Mouse (Mus musculus) intestine, embryonic 14.5 days (tissue): ENCODE data around the gene Grk5. TPM values are rescaled to one million over a fixed set of nuclear protein-coding genes. Genes with fewer than 3 reads are reported as not detected.

ENCODE experiments used
- ATAC-seq: fragments of 200-750 bp; cut with Nextera tagmentation; replicated peaks from 2 replicates; pipeline ENCODE4 v1.8.0; 2017; ENCODE audit warnings: low read depth, moderate number of reproducible peaks, moderate TSS enrichment, moderate library complexity; ENCODE audit not compliant: low FRiP score, low TSS enrichment
- DNase-seq: peaks from one replicate; pipeline ENCODE4 v3.0.0-alpha.2; 2018; ENCODE audit warnings: low spot score
- H3K27ac ChIP-seq: fragments of 300-500 bp; sonication (generic); 2 replicates; pipeline ENCODE4 v1.5.1; 2014; ENCODE audit warnings: low read depth, mild to moderate bottlenecking, control low read depth
- H3K27me3 ChIP-seq: fragments of 300-500 bp; sonication (generic); replicated peaks from 2 replicates; pipeline ENCODE4 v1.6.1; 2014; ENCODE audit warnings: low read length, control low read depth; ENCODE audit not compliant: control insufficient read depth, insufficient read depth
- H3K36me3 ChIP-seq: fragments of 300-500 bp; sonication (generic); 2 replicates; pipeline ENCODE4 v1.6.1; 2014; ENCODE audit warnings: low read length, control low read depth; ENCODE audit not compliant: control insufficient read depth, insufficient read depth
- H3K4me1 ChIP-seq: fragments of 300-500 bp; sonication (generic); replicated peaks from 2 replicates; pipeline ENCODE4 v1.6.1; 2014; ENCODE audit warnings: low read length, control low read depth, mixed read lengths; ENCODE audit not compliant: control insufficient read depth, insufficient read depth
- H3K4me2 ChIP-seq: fragments of 300-500 bp; sonication (generic); 2 replicates; pipeline ENCODE4 v1.6.1; 2014; ENCODE audit warnings: low read length
- H3K4me3 ChIP-seq: fragments of 300-500 bp; sonication (generic); 2 replicates; pipeline ENCODE4 v1.5.1; 2014; ENCODE audit warnings: low read depth, low read length, control low read depth, mixed read lengths
- H3K9ac ChIP-seq: fragments of 300-500 bp; sonication (generic); 2 replicates; pipeline ENCODE4 v1.6.1; 2014; ENCODE audit warnings: mild to moderate bottlenecking, low read length
- H3K9me3 ChIP-seq: fragments of 300-500 bp; sonication (generic); 2 replicates; pipeline ENCODE4 v1.6.1; 2016; ENCODE audit warnings: low read length, control low read depth; ENCODE audit not compliant: control insufficient read depth
- WGBS: fragments of 180-500 bp; shearing (Covaris S2); extraction: QIAGEN DNeasy Blood & Tissue Kit; methylation state at CpG from one replicate; pipeline ENCODE4 v1.1.7; 2014; 5-methylcytosine and 5-hydroxymethylcytosine counted together
- polyA plus RNA-seq: library from polyadenylated mRNA; unstranded; fragments of >200 nt; fragmentation: Nextera tagmentation; extraction: Ambion mirVana; gene quantifications from 2 replicates; pipeline ENCODE4 v1.2.1, GENCODE M21; 2014

Grk5 gene
- polyA plus RNA-seq, 1 experiment from 2014 or later, result 2.1 TPM

DNA sequence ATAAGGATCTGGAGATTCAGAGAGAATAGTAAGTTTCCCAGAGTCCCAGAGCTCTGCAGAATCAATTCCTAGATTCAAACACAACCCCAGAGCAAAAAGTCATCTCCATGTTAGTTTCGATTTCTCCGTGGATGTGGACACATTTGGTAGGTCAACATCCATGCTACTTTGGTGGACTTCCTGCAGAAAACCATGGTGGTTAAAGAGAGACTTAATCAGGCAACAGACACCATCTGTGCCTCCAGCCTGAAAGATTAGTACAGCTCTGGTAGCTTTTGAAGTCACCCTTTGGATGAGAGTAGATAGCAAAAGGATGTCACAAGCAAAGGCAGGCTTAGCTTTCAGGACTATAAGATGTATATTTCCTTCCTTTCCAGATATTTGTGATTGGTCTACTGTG is 111.4 kb downstream of the Grk5 start:
- Histone ChIP-seq H3K27ac (no peak overlapping the region), H3K9ac (no peak overlapping the region), H3K4me2 (no peak overlapping the region), H3K4me1 (no peaks in the 10 kb centered on the region), H3K36me3 (no peaks in the 10 kb centered on the region), H3K4me3 (no peak overlapping the region), H3K27me3 (no peaks in the 10 kb centered on the region), H3K9me3 (no peaks in the 10 kb centered on the region)
- DNase-seq (no peak), ATAC-seq (no peak)
- 89% methylated on average over 2 of the region's 2 CpGs for WGBS

DNA sequence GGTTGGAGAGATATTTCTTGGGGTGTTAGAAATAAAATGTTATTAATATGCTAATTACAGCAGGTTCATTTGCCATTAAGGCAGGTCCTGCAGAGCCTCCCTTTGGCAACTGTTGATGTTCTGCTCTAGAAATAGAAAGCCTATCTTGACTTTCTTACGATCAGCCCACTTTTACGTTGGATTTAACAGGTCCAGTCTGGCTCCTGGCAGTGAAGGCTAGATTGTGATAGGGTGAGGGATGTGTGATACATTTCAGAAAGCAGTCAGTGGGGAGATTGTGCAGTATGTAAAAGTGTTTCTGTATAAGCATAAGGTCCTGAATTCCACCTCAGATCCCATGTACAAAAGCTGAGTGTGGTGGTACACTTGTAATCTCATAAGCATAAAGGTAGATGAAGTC is 119.7 kb downstream of the Grk5 start:
- Histone ChIP-seq H3K36me3 (no peaks in the 10 kb centered on the region), H3K27me3 (no peaks in the 10 kb centered on the region), H3K9me3 (no peaks in the 10 kb centered on the region), H3K4me3 (no peak overlapping the region), H3K27ac (no peak overlapping the region), H3K4me1 (no peaks in the 10 kb centered on the region), H3K9ac (no peak overlapping the region), H3K4me2 (no peak overlapping the region)
- WGBS, result 87% methylated on average over 2 of the region's 2 CpGs
- ATAC-seq (no peak), DNase-seq (no peak)

DNA sequence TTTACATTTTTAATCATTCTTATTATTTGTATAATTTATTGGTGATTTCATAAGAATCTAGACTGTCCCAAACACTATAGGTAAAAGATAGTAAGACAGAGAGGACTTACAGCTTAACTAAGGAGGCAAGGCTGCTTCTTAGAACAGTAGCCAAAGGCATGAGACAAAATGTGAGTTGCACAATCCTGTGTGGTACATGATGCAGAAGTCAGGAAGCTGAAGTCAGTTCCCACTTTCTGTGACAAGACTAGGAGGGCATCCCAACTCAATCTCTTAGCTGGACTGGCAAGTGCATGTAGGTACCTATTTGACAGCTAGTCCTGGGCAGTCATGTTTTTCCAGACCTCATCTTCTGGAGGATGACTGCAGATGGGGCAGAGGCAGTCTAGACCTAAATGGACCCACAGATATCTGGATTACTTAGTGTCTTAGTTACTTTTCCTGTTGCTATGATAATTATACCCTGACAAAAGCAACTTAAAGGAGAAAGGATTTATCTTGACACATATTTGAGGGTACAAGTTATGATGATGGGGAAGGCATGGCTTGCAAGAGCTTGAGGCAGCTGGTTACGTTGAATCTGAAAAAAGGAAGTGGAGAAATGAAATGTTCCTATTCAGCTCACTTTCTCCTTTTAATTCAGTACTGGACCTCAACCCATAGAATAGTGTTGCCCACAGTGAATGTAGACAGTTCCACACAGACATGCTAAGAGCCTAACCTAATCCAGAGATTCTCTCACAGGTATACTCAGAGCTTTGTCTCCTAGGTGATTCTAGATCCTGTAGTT is 128.1 kb downstream of the Grk5 start:
- no peak for ATAC-seq
- no peak for DNase-seq
- Histone ChIP-seq H3K9me3 (no peaks in the 10 kb centered on the region), H3K36me3 (no peaks in the 10 kb centered on the region), H3K4me2 (no peak overlapping the region), H3K9ac (no peak overlapping the region), H3K4me1 (0 out of 2 replicates have a peak, but pooled peaks cover 7% of the 10 kb centered on the region), H3K27ac (no peak overlapping the region), H3K27me3 (no peaks in the 10 kb centered on the region), H3K4me3 (no peak overlapping the region)
- 96% methylated on average over 1 of the region's 1 CpGs for WGBS

DNA sequence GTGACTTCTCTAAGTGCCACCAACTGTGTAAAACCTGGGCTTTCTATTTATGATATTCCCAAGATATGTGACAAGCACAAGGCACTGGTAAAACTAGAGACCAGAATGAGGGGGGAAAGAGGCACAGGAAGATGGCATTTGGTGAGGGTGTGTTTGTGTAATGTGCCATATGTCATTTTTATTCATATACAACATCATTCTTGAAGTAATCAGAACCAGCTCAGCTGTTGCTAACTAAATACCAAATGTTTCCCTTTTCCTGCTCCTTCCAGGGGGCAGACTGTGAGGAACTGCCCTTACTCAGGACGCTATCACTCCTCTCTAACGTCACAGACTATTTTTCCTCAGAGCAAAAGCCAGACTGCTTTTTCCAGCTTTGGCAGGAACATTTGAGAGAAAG is 132.0 kb downstream of the Grk5 start:
- WGBS, result 46% methylated on average over 2 of the region's 2 CpGs
- no peak for ATAC-seq
- DNase-seq, result no peak
- H3K27ac ChIP-seq, result no peak overlapping the region
- 0 out of 2 replicates have a peak, but pooled peaks cover 7% of the 10 kb centered on the region for H3K4me1 ChIP-seq
- H3K9ac ChIP-seq, result no peak overlapping the region
- H3K4me2 ChIP-seq, result no peak overlapping the region
- no peak overlapping the region for H3K4me3 ChIP-seq
- H3K9me3 ChIP-seq, result no peaks in the 10 kb centered on the region
- no peaks in the 10 kb centered on the region for H3K27me3 ChIP-seq
- no peaks in the 10 kb centered on the region for H3K36me3 ChIP-seq

DNA sequence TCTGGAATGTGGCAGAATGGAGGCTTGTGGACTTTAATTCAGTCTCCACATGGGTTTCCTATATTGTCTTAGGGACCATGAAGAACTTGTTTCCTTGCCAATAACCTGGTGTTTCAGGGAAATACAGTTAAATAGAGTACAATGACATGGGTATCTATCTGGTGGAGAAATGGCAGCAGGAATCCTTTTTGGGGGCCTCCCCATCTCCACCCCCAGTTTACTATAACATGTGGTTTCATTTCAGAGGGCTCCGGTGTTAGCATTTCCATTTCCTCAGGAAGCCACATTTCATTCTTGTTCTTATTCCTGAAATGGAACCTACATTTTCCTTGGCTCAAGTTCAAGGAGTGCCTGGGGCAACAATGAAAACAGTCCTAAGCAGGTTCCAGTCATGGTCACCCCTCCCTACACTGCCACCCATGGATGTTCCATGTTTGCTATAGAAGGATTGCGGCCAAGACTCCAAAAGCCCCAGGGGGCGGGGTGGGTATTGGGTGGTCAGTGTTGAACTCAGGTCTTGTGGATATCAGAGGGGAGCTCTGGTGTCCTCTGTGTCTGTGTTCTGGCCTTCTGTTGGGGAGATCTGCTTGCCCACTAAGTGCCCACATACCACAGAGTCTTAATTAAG is 132.5 kb downstream of the Grk5 start:
- H3K9ac ChIP-seq, result no peak overlapping the region
- no peak overlapping the region for H3K27ac ChIP-seq
- H3K9me3 ChIP-seq, result no peaks in the 10 kb centered on the region
- H3K4me2 ChIP-seq, result no peak overlapping the region
- H3K36me3 ChIP-seq, result no peaks in the 10 kb centered on the region
- no peaks in the 10 kb centered on the region for H3K27me3 ChIP-seq
- H3K4me1 ChIP-seq, result 0 out of 2 replicates have a peak, but pooled peaks cover 7% of the 10 kb centered on the region
- no peak overlapping the region for H3K4me3 ChIP-seq
- DNase-seq (no peak), ATAC-seq (no peak)
- 79% methylated on average over 3 of the region's 3 CpGs for WGBS

DNA sequence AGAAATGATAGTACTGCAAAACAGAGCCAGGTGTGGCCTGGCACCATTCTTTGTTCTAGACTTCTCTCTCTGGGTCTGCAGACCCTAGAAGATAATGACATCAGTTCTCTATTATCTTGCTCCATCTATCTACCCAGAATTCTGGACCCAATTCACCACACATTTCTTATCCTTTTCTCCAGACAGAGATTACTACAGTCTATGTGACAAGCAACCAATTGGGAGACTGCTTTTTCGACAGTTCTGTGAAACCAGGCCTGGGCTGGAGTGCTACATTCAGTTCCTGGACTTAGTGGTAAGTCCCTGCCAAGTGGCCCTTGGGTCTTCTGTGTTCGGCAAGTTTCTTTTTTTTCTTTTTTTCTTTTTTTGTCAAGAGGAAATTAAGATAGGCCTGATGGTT is 142.0 kb downstream of the Grk5 start:
- DNase-seq (no peak), ATAC-seq (no peak)
- H3K27ac ChIP-seq, result no peak overlapping the region
- H3K27me3 ChIP-seq, result no peaks in the 10 kb centered on the region
- no peaks in the 10 kb centered on the region for H3K36me3 ChIP-seq
- WGBS, result 81% methylated on average over 2 of the region's 2 CpGs
- no peak overlapping the region for H3K4me2 ChIP-seq
- no peaks in the 10 kb centered on the region for H3K9me3 ChIP-seq
- no peaks in the 10 kb centered on the region for H3K4me1 ChIP-seq
- no peak overlapping the region for H3K9ac ChIP-seq
- H3K4me3 ChIP-seq, result no peak overlapping the region

DNA sequence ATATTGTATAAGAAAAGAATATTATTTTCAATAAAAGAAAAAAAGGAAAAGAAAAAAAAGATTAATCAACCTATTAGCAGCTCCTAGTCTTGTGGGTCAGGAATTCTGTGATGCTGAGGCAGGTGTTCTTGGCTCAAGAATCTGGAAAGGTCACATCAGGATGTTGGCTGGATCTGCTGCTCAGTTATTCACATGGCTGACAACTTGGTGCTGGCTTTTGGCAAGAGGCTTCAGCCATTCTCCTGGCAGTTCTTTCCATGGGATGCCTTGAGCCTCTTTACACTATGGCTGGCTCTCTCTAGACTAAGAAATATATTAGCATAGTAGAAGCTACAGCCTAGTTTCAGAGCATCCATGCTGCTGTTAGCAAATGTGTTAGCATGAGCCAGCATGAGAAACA is 149.6 kb downstream of the Grk5 start:
- no peaks in the 10 kb centered on the region for H3K27me3 ChIP-seq
- ATAC-seq (no peak), DNase-seq (no peak)

DNA sequence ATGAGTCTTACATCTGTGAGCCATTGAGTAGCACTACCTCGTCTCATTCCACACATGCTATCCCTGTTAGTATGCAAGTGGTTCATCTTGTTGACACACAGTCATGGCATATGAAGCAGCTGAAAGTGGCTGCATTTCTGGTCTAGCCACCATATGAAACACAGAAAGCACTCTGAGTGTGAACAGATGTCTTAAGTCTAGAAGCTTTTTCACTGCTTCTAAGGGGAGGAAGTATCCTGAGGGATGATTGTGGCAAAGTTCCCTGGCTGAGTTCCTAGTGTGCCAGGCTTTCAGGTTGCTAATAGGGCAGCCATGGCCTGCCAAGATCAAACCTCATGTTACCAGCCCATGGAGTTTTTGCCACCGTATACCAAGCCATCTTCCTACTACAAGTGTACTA is 159.1 kb downstream of the Grk5 start:
- WGBS, result 78% methylated on average over 2 of the region's 2 CpGs
- ATAC-seq (no peak), DNase-seq (no peak)
- Histone ChIP-seq H3K9me3 (no peaks in the 10 kb centered on the region), H3K4me1 (0 out of 2 replicates have a peak, but pooled peaks cover 4% of the 10 kb centered on the region), H3K4me2 (no peak overlapping the region), H3K27me3 (no peaks in the 10 kb centered on the region), H3K4me3 (no peak overlapping the region), H3K27ac (no peak overlapping the region), H3K36me3 (no peaks in the 10 kb centered on the region), H3K9ac (no peak overlapping the region)

More for the DNA sequence above, 149.6 kb downstream of the Grk5 start:
- no peak overlapping the region for H3K4me3 ChIP-seq
- H3K36me3 ChIP-seq, result no peaks in the 10 kb centered on the region
- H3K9ac ChIP-seq, result no peak overlapping the region
- no peak overlapping the region for H3K27ac ChIP-seq
- no peaks in the 10 kb centered on the region for H3K4me1 ChIP-seq
- H3K9me3 ChIP-seq, result no peaks in the 10 kb centered on the region
- no peak overlapping the region for H3K4me2 ChIP-seq

DNA sequence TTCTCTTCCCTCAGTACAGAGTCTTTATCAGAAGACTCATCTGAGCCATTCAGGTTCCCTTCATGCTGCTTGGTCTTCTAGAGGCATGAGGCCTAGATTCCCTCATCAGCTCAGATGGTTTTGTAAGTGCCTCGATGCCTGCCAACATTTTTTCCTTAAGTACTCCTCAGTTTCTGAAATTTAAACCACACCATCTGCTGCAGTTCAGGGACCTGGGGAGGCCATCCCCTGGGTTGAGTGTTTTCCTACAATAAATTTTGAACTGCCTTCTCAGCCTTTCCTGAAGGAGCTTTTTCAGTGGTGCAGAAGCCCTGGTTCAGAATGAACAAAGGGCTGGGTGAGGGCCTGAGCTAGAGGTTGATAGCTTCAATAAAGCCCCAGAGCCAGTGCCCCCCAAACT is 159.9 kb downstream of the Grk5 start:
- Histone ChIP-seq H3K9ac (no peak overlapping the region), H3K36me3 (no peaks in the 10 kb centered on the region), H3K27ac (no peak overlapping the region), H3K4me2 (no peak overlapping the region), H3K27me3 (no peaks in the 10 kb centered on the region), H3K4me1 (0 out of 2 replicates have a peak, but pooled peaks cover 4% of the 10 kb centered on the region), H3K4me3 (no peak overlapping the region), H3K9me3 (no peaks in the 10 kb centered on the region)
- ATAC-seq, result no peak
- DNase-seq, result no peak
- 68% methylated on average over 1 of the region's 1 CpGs for WGBS
